Mouse (Mus musculus) brain, embryonic 14.5 days (tissue): ENCODE results near the gene Abcc4. TPM values are rescaled to one million over a fixed set of nuclear protein-coding genes. Genes with fewer than 3 reads are reported as not detected.

Experiments used
- DNase-seq: peaks from one replicate; pipeline ENCODE4 v3.0.0-alpha.2; 2011; ENCODE audit warnings: low read depth
- CTCF ChIP-seq: fragments of 200-500 bp; IDR thresholded peaks from 2 replicates; pipeline ENCODE4 v1.5.1; 2012; ENCODE audit warnings: inconsistent platforms, mild to moderate bottlenecking, moderate library complexity, borderline replicate concordance; ENCODE audit not compliant: insufficient read depth, insufficient read length; ENCODE audit errors: extremely low read depth
- POLR2A ChIP-seq: fragments of 200-500 bp; IDR thresholded peaks from 2 replicates; pipeline ENCODE4 v1.6.1; 2012; ENCODE audit warnings: mild to moderate bottlenecking, inconsistent platforms, borderline replicate concordance; ENCODE audit not compliant: poor library complexity, insufficient read depth, insufficient read length, severe bottlenecking; ENCODE audit errors: extremely low read depth
- polyA plus RNA-seq: library from polyadenylated mRNA; depleted of rRNA; stranded (reverse); fragments of >200 nt; gene quantifications from 2 replicates; pipeline ENCODE4 v1.2.3, GENCODE M21; 2012

Gene Abcc4
- polyA plus RNA-seq, 1 experiment: 1.7 TPM

DNA sequence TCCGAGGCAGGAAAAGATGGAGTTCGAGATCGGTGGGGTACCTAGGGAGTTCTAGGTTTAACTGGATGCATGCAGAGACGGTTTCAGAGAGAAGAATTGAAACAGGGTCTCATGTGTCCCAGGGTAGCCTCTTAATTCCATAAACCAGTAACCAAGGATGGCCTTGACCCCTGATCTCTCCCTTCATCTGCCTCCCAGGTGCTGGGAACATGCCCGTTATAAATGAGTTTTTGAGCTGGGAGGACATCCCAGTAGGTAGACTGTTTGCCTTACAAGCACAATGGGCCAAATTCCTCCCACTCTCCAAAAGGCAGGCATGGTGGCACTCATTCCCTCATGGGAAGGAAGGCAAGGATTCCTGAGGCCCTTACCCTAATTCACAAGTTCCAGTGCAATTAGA lies 2.1 kb upstream of the Abcc4 start:
- no peak for DNase-seq
- no peak for TF ChIP-seq CTCF
- TF ChIP-seq POLR2A: no peak

DNA sequence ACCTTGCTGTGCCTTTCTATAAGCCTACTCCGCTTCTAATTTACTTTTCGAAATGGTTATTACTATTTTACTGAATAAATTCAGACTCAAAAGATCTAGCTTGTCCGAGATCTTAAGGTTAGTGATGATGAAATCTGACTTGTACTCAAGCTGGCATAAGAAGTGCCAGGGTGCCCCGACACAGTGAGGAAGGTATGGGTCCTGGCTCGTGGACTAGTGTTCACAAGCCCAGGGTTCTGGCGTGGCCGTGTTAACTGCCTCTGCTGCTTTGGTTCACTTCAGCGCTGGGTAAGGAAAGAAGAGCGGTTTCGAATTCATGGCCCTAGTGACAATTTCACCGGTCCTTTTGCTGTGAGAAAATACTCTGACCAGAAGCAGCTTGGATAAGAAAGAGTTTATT lies 943 bp upstream of the Abcc4 start:
- no peak for DNase-seq
- TF ChIP-seq CTCF (no peak), POLR2A (no peak)

DNA sequence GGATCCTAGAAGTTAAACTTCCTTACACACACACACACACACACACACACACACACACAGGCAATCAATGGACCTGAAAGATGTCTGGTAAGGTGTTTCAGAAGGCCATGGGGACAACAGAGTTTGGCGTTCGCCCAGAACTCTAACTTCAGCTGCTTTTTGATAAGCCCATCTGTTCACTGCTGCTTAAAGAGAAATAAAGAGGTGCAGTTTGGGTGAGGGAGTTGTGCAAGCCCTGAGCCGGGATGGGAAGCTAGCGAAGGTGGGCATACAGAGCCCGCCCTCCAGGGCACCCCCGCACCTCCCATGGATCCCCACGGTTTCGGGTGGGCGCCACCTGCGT lies 583 bp downstream of the Abcc4 start:
- DNase-seq: peak; percentile 48

DNA sequence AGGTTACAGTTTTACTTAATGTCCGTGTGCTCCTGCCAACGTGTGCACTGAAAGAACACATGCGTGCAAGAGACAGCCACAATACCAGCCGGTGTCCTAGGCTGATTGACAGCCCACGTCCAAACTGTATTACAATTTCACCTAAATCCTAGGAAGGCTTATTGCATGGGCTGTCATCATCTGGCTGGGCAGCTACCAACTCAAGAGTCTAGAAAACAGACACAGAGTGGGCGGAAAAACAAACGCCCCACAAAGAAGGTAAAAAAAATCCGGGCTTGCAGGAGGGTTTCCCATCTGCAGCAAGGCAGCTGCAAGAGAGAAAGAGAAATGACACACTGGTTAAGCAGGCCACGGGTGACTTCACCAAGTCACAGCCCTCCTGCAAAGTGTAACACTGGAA lies 2.7 kb downstream of the Abcc4 start:
- TF ChIP-seq POLR2A: no peak
- no peak for TF ChIP-seq CTCF
- DNase-seq: no peak

More for the DNA sequence above, 583 bp downstream of the Abcc4 start:
- TF ChIP-seq POLR2A: no peak
- no peak for TF ChIP-seq CTCF

DNA sequence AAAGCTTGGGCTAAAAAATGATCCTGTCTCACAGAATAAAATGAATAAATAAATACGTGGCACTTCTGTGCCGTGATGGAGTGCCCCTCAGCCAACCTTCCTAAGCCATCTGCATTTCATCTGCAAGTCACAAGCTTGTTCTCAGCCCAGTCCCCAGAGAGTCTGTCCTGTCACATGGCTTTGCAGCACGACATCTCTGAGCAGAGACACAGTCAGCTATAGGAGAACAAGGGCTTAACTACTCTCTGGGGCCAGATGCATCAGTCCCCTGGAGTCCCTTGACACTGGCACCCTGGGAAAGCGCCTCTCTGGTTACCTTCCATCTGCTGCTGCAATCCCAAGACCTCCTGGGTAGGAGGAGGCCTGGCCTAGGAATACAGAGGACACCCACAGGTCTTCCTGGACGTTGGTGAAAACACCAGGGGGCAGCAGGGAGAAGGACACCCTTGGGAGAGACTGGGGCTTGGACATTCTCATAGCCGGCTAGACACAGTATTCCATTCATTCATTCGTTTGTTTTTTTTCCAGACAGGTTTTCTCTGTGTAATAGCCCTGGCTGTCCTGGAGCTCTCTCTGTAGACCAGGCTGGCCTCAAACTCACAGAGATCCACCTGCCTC lies 3.9 kb downstream of the Abcc4 start:
- no peak for DNase-seq
- peak; percentile 30; the same call in 1 of the 2 replicates for TF ChIP-seq CTCF
- no peak for TF ChIP-seq POLR2A

DNA sequence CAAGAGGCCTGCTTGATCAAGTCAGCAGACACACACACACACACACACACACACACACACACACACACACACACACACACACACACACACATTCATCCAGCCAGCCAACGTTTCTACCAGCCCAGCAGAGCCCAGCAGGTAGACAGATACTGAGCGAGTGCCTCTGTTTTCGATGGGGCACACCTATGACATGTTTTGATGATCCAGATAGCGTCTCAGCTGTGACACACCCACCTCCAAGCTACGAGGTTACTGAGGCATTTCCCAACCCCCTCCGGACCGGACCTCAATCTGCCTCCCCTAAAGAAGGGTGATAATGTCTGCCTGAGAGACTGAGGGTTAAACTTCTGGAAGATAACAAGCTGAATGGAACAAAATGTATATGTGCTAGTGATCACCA lies 5.4 kb downstream of the Abcc4 start:
- DNase-seq: no peak
- TF ChIP-seq POLR2A: no peak
- TF ChIP-seq CTCF: no peak

DNA sequence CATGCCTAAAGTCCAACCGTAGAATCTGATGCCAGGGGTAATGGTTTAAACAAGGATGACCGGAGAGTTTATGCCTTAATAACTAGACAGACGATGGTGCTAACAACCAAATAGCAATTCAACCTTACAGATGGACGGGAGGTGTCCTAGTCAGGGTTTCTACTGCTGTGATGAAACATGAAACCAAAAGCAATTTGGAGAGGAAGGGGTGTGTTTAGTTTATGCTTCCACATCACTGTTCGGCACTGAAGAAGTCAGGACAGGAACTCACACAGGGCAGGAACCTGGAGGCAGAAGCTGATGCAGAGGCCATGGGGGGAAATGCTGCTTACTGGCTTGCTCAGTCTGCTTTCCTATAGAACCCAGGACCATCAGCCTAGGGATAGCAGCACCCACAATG lies 6.1 kb downstream of the Abcc4 start:
- no peak for DNase-seq
- TF ChIP-seq POLR2A: no peak
- TF ChIP-seq CTCF: no peak

DNA sequence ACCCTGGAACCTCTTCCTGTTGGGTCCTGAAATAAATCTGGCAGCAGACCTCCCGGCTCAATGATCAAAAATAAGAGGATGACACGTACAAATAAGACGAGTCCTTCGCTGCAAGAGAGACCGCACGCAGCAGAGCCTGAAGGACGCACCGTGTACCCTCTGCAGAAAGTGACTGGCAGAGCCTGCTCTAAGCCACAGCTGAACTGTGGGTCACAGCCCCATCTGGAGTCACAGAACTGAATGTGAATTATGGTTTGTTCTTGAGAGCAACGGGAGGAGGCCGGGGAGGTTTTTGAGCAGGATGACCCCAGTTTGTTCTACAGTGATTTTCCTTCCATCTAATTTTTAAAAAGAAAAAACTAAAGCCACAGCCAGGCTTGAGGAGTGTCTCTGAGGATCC lies 6.5 kb downstream of the Abcc4 start:
- no peak for TF ChIP-seq POLR2A
- no peak for TF ChIP-seq CTCF
- DNase-seq: no peak

DNA sequence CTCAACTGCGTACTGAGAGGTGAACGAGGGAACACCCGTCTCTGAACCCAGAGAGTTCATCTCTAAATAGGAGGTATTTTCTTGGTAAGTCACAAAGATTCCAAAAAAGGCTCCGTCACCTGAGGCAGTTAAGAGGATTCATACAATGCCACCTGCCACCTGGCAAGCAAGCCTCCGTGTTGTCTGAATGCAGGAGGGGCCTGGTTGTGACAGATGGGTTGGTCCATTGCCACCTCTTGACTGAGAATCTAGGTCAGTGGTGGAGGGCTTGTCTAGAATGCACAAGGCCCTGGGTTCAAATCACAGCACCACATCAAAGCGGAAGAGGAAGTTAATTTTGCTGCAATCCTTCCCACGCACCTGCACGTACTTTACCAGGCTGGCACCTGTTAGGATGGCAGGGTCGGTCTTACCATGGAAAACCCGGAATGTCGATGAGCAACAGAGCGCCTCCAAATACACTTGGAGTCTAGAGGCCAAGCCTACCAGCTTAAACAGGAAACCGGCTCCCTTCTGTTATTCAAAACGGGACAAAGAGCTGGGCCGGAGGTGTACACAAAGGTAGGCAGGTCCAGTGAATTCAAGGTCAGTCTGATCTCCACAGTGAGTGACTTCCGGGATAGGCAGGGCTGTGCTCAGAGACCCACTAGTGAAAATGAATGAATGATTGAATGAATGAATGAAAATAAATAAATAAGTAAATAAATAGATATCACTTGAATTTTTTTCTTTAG lies 9.3 kb downstream of the Abcc4 start:
- no peak for DNase-seq
- no peak for TF ChIP-seq CTCF
- TF ChIP-seq POLR2A: no peak

DNA sequence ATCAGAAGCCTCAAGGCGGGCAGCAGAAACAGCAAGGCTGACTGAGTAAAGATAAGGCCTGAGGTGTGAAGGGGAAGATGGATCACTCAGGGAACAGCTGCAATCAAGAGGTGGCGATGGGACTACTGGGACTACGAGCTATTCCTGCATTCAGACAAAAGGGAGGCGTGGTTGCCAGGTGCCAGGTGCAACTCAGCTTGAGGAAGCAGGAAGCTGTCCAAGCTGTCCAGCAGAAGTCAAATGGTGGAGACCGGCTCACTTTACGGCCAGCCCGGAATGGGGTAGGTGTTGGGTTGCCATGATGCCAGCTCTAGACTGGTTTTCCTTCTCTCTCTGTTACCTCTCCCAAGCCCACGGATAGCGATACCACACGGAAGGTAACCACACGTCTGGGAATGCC lies 10.2 kb downstream of the Abcc4 start:
- DNase-seq: no peak
- no peak for TF ChIP-seq CTCF
- no peak for TF ChIP-seq POLR2A

DNA sequence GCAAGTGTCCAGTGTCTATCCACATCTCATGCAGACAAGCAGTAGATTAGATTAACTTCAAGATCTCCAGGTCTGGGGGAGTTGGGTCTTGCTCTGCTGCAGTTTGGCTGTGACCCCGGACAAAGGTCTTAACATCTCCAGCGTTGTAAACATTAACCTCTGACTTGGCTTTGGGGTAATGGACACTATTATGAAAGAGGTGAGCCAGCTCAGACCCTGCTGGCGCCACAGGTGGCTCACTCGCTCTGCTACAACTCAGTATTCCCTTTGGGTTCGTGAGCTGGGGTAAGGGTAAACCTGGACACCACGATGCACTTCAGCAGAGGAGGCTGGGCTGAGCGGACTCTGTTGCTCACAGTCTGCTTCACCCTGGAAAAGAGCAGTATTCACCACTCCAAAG lies 11.7 kb downstream of the Abcc4 start:
- no peak for TF ChIP-seq CTCF
- TF ChIP-seq POLR2A: no peak
- no peak for DNase-seq

DNA sequence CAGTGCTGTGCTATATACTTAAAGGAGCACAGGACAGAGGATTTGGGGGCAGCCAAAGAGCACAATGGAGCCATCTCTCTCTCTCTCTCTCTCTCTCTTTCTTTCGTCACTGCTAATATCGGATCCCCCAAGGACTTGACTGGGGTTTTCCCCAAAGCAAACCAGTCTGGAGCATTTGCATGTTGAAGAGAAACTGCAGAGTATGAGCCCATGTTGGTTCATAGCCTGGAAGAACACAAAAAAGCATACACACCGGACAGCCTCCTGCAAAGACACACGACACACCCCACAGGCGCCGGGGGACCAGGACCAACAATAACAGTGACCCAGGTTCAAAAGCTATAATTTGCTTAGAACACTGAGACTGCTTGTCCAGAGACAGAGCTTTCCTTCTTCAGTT lies 14.1 kb downstream of the Abcc4 start:
- DNase-seq: no peak
- TF ChIP-seq POLR2A: no peak
- TF ChIP-seq CTCF: no peak
